Mouse (Mus musculus) urinary bladder, postnatal 25 days (tissue): ENCODE data around the gene Ppp1r32.

Source experiments
- DNase-seq: peaks from one replicate; pipeline ENCODE4 v3.0.0; 2022; ENCODE audit warnings: low spot score

The Ppp1r32 gene

DNA sequence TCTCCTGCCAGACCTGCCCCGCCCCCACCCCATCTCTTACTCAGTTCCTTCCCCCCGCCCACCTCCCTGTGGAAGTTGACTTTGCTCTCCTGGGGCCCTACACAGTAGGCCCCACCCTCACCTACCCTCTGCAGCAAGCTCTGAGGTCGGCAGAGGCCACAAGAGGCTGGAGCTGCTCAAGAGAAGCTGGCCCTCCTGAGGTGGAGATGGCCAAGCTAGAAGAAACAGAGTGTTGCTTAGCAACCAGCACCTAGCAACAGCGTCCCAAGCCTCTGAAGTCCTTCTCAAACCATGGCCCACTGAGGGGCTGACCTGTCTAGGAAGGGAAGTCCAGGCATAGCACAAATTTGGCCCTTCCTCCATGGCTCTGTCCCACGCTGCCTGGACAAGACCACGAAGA, at the start of gene Ppp1r32:
Gene Ppp1r32 (minus strand): TSS at position 226 of the 400 bp plus-strand sequence.
- DNase-seq = no peak

DNA sequence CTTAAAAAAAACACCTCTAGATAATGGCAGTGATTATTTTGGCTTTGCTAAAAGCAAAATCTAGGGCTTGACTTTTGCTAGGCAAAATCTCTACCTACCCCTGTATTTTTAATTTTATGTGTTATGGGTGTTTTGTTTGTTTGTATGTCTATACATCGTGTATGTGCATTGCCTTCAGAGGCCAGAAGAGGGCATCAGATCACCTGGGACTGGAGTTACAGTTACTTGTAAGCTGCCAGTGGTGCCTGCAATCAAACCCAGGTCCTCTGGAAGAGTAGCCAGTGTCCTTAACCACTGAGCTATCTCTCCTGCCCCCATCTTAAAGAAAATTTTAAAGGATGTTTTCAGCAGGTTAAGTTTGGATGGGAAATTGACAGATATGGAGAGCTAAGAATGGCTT, 47.4 kb upstream of the Ppp1r32 start:
- DNase-seq = no peak

DNA sequence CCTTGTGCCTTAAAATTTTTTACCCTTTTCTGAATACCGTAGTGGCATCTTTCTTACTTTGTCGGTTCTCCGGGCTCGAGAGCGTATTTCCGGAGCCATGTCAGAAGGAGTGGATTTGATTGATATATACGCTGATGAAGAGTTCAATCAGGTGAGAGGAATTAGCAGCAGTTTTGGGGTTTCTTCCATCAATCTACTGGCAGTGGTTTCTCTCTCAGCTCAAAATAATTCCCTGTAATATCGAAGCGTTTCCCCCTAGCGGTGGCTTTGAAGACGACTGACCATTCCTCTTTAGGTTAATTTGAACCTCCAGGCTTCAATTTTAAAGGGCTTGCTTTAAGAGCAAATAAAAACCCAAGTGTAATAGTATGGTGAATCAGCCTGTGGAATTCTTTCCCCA, 43.2 kb upstream of the Ppp1r32 start, which contains the start of gene Sdhaf2:
Gene Sdhaf2 (minus strand): TSS at position 233 of the 400 bp plus-strand sequence.
- no peak for DNase-seq

DNA sequence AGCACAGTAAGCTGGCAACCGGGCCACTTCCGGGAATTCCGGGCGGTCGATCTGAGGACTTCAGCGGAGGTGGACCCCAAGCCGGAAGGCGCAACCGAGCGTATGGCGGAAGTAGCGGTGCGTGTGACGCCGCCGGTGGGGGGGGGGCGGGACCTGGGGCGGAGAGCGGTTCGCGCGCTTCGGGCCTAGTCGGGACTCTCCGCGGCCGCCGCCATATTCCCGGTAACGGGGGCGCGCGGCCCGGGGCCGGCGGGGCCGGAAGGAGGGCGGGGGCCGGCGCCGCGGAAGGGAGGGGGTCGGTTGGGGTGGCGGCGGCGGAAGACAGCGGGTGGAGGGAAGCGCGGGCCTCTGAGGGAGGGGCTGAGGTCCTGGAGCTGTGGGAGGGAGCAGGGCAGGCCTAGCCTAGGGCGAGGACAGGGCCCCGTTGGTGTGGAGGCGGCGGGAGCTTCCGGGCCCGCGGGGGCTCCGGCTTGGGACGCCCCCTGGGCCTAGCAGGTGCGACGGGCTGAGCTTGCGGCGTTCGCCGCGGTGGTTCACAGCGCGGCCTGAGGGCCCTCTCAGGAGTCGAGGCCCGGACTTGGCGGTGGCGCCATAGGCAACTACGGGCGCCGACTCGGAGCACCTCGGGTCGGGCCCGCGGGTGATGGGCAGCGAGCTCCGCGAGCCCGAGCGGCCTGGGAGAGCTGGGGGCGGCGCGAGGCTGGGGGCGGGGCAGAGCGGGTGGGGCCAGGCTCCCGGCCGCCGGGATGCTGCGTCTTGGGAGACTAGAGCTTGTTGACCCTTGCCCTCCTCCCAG, 42.6 kb upstream of the Ppp1r32 start, which contains the start of gene Cpsf7:
Gene Cpsf7 (plus strand): TSS at position 161 of the 796 bp plus-strand sequence.
- DNase-seq = peak; percentile 83

DNA sequence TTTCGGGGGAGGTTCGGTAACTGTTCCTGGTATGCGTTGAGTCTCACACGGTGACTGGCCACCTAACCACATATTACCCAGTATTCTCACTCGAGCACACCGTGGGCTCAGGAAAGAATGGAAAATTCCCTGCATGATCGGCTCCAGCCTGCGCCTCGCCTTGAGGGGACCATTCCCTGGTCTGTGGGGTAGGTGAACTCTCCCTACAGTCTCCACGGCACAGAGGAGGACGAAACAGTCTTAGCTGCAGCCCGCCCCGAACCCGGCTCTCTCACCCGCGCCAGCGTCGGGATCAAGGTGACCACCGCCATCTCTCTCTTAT, 42.0 kb upstream of the Ppp1r32 start:
- DNase-seq = no peak

DNA sequence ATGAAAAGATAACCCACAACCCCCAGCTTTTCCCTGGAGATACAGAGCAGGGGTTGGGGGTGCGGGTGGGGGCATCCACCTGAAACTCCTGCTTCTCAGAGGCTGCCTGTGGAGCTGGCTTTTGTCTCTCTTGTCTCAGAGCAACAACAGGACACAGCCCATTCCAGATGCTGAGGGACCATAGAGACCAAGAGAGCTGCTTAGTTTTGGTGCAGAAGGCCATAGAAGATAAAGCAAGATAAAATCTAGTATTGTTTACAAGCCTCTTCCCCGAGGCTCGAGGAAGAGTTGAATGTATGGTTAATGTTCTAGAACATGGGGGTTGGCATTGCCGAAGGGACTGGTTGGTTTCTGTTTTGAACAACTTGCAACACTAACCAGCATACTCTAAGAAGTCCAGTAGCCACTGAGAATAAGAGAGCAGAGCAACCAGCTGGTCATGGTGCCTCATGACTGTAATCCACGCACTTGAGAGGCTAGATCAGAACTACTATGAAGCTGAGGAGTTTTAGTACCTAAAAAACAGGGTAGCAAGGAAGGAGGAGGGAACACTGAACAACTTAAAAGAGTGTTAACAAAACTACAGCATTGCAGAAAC, 40.9 kb upstream of the Ppp1r32 start:
- no peak for DNase-seq

DNA sequence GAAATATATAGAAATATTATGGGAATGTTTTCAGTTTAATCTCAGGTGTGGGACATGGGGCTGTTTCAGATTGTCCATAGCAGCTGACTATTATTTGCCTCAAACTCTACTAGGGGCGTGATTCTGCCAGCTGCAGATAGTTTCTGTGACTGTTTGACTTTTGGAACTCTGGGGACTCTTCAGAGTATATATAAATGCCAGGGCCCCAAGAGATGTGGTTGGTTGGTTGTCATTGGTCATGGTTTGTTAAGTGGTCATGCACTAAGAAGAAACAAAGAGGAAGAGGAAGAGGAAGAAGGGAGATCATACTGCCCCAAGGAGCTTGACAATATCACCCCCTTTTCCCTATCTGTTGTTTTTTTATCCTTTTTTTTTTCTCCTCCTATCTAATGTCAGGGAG, 39.2 kb upstream of the Ppp1r32 start:
- DNase-seq = no peak

DNA sequence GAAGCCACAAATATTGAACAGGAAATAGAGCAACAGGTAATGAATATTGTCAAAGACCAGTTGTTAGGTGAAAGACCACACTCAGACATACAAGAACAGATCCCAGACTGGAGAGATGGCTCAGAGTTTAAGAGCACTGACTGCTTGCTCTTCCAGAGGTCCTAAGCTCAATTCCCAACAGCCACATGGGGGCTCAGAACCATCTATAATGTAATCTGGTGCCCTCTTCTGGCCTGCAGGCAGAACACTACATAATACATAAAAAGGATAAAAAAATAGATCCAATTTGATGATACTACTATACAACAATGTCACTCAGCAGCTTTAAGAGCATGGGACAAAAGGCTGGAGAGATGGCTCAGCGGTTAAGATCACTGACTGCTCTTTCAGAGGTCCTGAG, 37.6 kb upstream of the Ppp1r32 start:
- DNase-seq = no peak

DNA sequence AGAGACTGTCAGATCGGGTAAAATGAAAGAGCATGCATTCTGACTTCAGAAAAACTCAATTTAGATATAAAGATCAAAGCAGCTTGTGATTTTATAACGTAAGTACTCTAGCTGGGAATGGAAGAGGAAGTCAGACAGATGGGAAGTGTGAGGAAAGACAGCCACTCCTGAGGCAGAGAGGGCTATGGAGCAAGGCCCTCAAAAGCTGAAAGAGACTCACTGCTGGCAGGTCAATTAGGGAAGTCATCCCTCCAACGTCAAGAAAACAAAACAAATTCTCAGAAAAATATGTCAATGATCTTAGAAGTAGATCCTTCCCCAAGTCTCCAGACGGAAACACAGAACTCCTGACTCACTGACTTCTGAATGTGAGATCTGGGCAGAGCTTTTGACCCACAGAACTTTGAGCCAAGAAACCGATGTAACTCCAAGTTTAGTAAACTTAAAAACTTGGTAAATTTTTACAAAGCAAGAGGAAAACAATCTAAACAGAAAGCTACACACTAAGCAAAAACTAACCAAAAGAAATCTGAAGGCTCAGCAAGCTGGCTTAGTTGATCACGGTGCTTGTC, 28.1 kb upstream of the Ppp1r32 start:
- no peak for DNase-seq

DNA sequence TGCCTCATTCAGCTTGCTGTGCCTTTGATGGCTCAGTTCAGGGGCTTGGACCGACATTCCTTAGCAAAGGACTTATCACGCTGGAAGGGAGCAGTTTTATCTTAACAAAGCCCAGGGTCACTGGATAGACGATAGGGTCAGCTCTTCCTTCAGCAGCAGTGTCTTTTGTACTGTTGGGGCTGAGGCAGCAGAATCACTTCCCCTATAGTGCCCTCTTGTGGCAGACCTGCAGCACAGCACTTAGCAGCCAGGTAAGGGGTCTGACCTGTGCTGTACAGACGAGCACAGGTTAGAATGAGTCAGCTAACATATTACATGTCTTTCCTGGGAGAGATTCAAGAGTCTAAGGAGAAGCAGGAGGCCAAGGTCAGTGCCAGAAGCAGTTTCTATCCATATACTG, 19.8 kb upstream of the Ppp1r32 start:
- peak; percentile 23 for DNase-seq

DNA sequence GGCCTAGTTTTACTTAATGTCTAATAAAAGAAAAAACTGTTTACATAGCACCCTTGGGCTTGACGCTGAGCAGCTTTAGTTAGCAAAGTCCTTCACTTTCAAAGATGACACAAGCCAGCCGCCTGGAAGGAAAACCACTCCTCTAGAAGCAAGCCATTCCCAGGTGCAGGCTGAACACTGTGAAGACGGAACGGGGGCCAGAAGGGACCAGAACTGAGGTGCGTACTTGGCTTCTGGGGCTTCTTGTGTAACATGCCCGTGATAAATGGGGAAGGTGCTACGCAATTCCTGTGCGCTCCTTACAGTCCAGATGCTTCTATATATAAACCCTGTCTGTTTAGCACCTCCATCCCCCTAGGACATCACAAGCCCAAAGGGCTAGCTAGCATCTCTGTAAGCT, 17.9 kb upstream of the Ppp1r32 start:
- DNase-seq = no peak

DNA sequence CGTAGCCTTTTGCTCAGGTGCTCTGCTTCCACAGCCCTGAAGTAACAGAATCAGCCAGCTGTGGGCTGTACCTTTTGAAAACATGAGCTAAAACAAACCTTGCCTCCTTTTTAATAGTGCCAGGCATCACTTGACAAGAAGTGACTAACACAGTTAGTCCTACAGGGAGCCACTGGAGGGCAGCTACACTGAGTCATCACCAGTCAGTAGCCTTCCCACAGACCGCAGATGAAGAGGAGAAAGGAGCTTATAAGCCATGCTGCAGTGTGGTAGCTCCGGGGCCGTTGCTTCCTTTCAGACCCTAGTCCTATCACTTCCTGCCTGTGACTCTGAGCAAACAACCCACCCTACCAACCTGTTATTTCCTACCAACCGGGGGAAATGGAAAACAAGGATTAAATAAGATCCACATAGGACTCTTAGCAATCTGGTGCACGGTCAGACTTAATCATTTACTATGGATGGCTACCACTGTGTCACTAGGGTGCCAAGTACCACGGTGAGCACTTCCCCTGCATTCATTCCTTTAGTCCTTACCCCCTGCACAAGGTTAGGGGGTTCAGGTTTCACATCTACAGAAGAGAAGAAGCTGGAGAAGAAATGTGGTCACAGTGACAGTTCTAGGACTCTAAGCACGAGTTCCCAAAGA, 14.9 kb upstream of the Ppp1r32 start:
- DNase-seq = no peak

DNA sequence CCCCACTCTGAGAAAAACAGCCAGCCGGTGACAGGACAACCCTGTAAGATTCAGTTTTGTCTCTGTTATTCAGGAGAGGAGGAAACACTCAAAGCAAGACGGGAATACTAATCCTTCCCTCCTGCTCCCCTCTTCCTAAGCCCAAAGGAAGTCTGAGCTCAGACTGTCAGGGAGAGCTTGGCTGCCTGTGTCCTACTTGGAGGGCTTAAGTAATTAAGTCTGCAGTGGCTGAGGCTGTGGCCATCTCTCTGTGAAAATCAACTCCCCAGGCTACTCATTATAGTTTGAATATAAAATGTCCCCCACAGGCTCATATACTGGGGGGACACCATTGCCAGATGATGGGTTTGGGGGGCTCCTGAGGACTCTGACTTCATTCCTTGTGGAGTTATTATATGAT, 14.2 kb upstream of the Ppp1r32 start:
- no peak for DNase-seq

DNA sequence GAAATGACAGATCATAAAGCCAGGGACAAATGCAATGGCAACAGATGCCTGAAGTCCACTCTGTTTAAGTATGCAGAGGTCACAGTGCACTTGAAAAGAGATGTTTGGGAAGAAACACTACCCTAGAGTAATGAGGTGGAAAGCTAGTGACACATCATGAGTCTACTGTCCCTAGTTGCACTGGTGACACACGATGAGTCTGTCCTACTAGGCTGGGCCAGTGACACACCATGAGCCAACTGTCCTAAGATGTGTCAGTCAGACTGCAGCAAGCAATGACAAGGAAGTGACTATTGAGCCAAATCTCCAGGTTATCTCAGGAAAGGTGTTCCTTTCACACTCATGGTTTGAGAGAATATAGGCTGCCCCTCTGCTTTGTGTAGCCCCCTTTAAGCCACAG, 12.9 kb upstream of the Ppp1r32 start:
- no peak for DNase-seq

DNA sequence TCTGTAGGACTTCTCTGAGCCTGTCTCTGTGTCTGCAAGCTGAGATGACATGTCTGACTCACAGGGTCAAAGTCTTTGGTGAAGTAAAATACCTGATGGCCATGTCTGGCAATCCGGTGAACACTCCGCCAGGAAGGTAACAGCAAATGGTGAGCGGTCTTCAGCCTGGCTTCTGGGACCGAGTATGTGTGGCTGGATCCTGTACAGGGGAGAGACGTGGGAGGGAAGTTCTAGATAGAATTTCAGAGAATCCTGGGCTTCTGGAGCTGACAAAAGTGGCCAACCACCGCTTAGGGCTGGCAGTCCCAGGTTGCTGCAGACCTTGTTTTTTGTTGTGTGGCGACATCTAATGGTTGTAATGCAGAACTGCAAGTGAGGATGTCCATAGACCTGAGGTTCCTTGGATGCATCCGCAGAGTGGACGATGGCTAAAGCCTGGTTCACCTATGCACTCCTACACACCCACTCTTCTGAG, 3.6 kb upstream of the Ppp1r32 start:
- peak; percentile 29 for DNase-seq

DNA sequence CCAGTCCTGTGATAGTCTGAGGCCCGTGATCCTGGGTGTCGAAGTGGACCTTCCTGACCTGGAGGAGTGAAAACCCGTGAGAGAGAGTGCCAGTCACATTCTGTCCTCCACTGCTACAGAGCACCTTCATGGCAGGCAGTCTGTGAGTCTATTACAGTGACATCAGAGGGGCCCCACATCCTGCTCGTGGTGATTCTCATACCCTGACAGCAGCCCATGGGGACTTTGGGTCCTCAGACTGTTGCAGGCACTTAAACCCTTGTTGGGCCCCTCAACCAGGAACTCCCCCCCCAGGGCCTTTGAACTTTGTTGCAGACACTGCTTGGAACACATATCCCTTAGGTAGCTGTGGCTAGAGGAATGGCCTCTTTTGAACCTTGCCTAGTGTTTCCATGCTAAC, 3.2 kb downstream of the Ppp1r32 start:
- no peak for DNase-seq

DNA sequence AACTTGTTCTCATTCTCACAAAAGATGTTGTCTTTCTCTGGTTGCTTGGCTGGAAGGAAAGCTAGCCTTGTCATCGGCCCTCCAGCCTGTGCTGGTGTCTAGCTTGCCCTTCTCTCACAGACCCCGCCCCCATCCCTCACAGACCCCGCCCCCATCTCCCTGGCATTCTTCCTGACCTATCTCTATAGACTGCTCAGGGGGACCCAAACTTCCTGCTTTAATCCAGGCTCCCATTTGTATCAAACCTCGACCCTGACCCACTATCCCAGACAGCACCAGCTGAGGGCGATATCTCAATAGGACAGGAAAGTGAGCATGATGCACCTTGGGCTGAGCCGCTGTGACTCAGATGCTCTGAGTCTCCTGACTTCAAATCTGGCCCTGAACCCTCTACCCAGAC, 8.9 kb downstream of the Ppp1r32 start:
- no peak for DNase-seq

DNA sequence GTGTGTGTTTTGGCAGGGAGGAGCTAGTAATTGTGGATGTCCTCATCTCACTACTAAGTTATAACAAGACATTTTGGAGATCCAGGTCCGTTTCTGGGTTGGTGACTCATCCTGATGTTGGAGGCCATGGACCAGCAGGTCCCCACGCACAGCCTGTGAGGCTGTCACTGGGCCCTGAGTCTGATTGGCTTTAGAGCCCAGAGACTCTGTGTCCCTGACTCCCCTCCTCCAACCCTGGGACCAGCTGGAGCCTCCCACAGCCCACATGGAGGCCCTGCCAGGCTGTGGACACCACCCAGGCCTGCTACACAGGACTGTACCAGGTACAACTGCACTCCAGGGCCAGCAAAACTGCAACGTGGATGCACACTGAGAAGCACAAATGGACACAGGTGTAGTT, 9.8 kb downstream of the Ppp1r32 start:
- no peak for DNase-seq

DNA sequence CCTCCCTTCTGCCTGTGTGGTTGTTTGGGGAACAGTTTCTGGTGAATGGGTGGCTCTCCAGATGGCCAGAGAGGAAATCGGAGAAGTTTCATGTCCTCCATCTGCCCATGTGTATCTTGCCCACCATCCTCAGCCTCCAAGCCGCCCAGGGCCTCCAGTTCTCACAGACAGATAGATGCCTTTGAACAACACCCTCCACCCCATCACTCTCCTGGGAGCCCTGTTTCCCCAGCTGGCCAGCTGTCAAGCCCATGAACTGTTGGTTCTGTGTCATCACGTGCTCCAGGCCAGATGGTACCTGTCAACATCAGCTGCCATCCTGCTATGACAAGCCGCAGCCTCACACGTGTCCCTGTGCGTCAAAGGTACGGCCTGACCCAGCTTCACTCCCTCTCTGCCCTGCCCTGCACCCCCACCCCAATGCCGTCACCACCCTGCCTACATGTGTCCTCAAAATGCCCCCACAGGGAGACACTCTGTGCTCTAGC, 13.5 kb downstream of the Ppp1r32 start:
- no peak for DNase-seq

DNA sequence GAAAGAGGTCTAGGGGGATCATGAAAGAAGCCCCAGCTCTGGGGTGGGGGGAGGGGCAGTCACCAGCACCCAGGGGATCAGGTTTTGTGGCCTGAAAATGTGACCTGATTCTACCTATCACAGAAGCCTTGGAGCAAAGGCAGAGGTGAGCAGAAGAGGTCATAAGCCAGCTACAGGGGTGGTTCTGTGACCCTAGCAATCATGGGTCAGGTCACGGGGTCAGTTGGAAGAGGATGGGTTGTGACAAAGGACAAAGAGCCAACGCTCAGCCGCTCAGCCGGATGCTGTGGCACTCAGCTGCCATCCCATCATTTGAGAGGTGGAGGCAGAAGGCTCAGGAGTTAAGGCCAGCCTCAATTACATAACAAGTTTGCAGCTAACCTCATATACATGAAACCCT, 18.3 kb downstream of the Ppp1r32 start:
- DNase-seq = no peak

DNA sequence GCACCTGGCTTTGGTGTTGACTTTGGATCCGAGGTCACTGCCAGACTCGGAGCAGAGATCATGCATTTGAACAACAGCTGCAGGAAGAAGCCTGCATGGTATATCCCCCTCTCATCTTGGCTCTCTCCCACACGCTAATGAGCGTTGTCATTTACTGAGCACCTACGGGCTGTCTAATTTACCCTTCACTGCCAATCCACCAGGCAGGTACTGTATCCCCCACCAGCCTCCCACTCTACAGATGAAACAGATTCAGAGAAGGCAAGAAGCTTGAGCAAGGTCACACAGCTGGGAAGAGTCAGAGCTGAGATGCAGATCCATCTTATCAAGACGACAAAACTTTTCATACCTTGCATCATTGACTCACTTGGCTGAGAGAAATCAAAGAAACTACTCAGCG, 21.1 kb downstream of the Ppp1r32 start:
- DNase-seq = no peak

DNA sequence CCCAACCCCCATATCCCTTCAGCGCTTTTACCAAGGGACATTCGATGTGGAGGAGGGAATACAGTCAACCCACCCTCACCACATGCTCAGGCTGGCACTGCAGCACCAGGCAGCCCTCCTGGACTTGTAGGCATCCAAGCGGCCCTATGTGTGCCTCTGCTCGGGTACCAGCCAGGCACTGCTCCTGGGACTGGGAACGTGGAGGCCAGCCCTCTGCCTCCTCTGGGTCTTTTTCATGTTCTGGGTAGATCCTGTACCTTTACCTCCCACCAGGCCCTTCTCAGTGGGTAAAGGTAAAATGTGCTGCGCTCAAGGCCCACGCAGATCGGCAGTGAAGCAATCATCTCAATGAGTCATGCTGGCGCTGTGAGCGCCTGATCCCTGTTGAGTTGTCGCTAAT, 22.8 kb downstream of the Ppp1r32 start:
- DNase-seq = no peak

DNA sequence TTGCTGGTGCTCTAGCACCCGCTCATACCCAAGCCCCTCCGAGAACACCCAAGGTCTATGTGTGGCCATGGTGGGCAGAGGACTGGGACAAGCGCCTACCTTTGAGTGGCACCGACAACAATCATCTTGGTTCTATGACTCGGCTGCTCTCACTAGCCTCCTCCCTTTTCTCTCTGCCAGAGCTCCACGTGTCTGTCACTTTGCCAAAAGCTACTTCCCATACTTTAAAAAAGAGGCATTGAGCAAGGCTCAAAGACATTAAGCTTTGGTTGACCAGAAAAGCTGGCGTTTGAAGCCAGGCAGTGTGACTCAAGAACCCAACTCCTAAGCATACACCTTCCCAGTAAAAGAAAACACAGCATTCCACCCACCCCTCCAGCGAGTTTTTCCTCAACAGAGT, 24.6 kb downstream of the Ppp1r32 start:
- peak; percentile 15 for DNase-seq
